Mouse (Mus musculus): ENCODE data around the gene Dclk2. TPM values are rescaled to one million over a fixed set of nuclear protein-coding genes. Genes with fewer than 3 reads are reported as not detected.

The Dclk2 gene
- polyA plus RNA-seq, 1 experiment = 8.3 TPM

- H3K27ac ChIP-seq (ENCODE audit: insufficient read depth, low read length) = no peak overlapping the region
Observed at GRCm38 (mm10) chr3:86834341-86834740, 86.3 kb downstream of the Dclk2 start.

GRCm38 (mm10) chr3:86832591-86833267 lies 87.9 kb downstream of the Dclk2 start:
- Histone ChIP-seq H3K4me1 (ENCODE audit: control insufficient read depth, insufficient read depth, low read length) (no peaks in the 10 kb centered on the region), H3K4me3 (ENCODE audit: insufficient read depth, low read length) (no peak overlapping the region), H3K27ac (ENCODE audit: insufficient read depth, low read length) (no peak overlapping the region)
- TF ChIP-seq POLR2A (IDR thresholded peaks at IDR 0.05; ENCODE audit: low read depth, low read length) = no peak
- no peak for TF ChIP-seq CTCF (IDR thresholded peaks at IDR 0.05; ENCODE audit: borderline replicate concordance, insufficient read depth, low read length)

More at GRCm38 (mm10) chr3:86834341-86834740, 86.3 kb downstream of the Dclk2 start:
- Histone ChIP-seq H3K4me3 (ENCODE audit: insufficient read depth, low read length) (no peak overlapping the region), H3K4me1 (ENCODE audit: control insufficient read depth, insufficient read depth, low read length) (0 out of 2 replicates have a peak, but pooled peaks cover 2% of the 10 kb centered on the region)
- TF ChIP-seq CTCF (IDR thresholded peaks at IDR 0.05; ENCODE audit: borderline replicate concordance, insufficient read depth, low read length) (no peak), POLR2A (IDR thresholded peaks at IDR 0.05; ENCODE audit: low read depth, low read length) (no peak)

GRCm38 (mm10) chr3:86832115-86832514 lies 88.5 kb downstream of the Dclk2 start:
- no peak for TF ChIP-seq POLR2A (IDR thresholded peaks at IDR 0.05; ENCODE audit: low read depth, low read length)
- Histone ChIP-seq H3K4me3 (ENCODE audit: insufficient read depth, low read length) (no peak overlapping the region), H3K27ac (ENCODE audit: insufficient read depth, low read length) (no peak overlapping the region), H3K4me1 (ENCODE audit: control insufficient read depth, insufficient read depth, low read length) (no peaks in the 10 kb centered on the region)

- Histone ChIP-seq H3K4me3 (ENCODE audit: insufficient read depth, low read length) (no peak overlapping the region), H3K27ac (ENCODE audit: insufficient read depth, low read length) (no peak overlapping the region), H3K4me1 (ENCODE audit: control insufficient read depth, insufficient read depth, low read length) (no peaks in the 10 kb centered on the region)
- no peak for TF ChIP-seq POLR2A (IDR thresholded peaks at IDR 0.05; ENCODE audit: low read depth, low read length)
- no peak for TF ChIP-seq CTCF (IDR thresholded peaks at IDR 0.05; ENCODE audit: borderline replicate concordance, insufficient read depth, low read length)
Observed at GRCm38 (mm10) chr3:86827506-86827905, 93.1 kb downstream of the Dclk2 start.

GRCm38 (mm10) chr3:86821383-86821782 lies 99.3 kb downstream of the Dclk2 start:
- Histone ChIP-seq H3K4me3 (ENCODE audit: insufficient read depth, low read length) (no peak overlapping the region), H3K27ac (ENCODE audit: insufficient read depth, low read length) (no peak overlapping the region), H3K4me1 (ENCODE audit: control insufficient read depth, insufficient read depth, low read length) (no peaks in the 10 kb centered on the region)
- TF ChIP-seq POLR2A (IDR thresholded peaks at IDR 0.05; ENCODE audit: low read depth, low read length) (no peak), CTCF (IDR thresholded peaks at IDR 0.05; ENCODE audit: borderline replicate concordance, insufficient read depth, low read length) (no peak)

GRCm38 (mm10) chr3:86820344-86820743 lies 100.3 kb downstream of the Dclk2 start:
- TF ChIP-seq CTCF (IDR thresholded peaks at IDR 0.05; ENCODE audit: borderline replicate concordance, insufficient read depth, low read length) = no peak
- TF ChIP-seq POLR2A (IDR thresholded peaks at IDR 0.05; ENCODE audit: low read depth, low read length) = no peak
- Histone ChIP-seq H3K27ac (ENCODE audit: insufficient read depth, low read length) (no peak overlapping the region), H3K4me1 (ENCODE audit: control insufficient read depth, insufficient read depth, low read length) (no peaks in the 10 kb centered on the region), H3K4me3 (ENCODE audit: insufficient read depth, low read length) (no peak overlapping the region)

GRCm38 (mm10) chr3:86819372-86819771 lies 101.3 kb downstream of the Dclk2 start:
- Histone ChIP-seq H3K27ac (ENCODE audit: insufficient read depth, low read length) (no peak overlapping the region), H3K4me1 (ENCODE audit: control insufficient read depth, insufficient read depth, low read length) (no peaks in the 10 kb centered on the region), H3K4me3 (ENCODE audit: insufficient read depth, low read length) (no peak overlapping the region)
- TF ChIP-seq CTCF (IDR thresholded peaks at IDR 0.05; ENCODE audit: borderline replicate concordance, insufficient read depth, low read length) (no peak), POLR2A (IDR thresholded peaks at IDR 0.05; ENCODE audit: low read depth, low read length) (no peak)

- TF ChIP-seq CTCF (IDR thresholded peaks at IDR 0.05; ENCODE audit: borderline replicate concordance, insufficient read depth, low read length) (no peak), POLR2A (IDR thresholded peaks at IDR 0.05; ENCODE audit: low read depth, low read length) (no peak)
Observed at GRCm38 (mm10) chr3:86818001-86818585, 102.6 kb downstream of the Dclk2 start.

GRCm38 (mm10) chr3:86812689-86813088 lies 108.0 kb downstream of the Dclk2 start:
- TF ChIP-seq POLR2A (IDR thresholded peaks at IDR 0.05; ENCODE audit: low read depth, low read length) = no peak
- peak; percentile 88 for TF ChIP-seq CTCF (IDR thresholded peaks at IDR 0.05; ENCODE audit: borderline replicate concordance, insufficient read depth, low read length)
- H3K4me1 ChIP-seq (ENCODE audit: control insufficient read depth, insufficient read depth, low read length) = peaks cover 5% of the 10 kb centered on the region
- H3K4me3 ChIP-seq (ENCODE audit: insufficient read depth, low read length) = no peak overlapping the region
- H3K27ac ChIP-seq (ENCODE audit: insufficient read depth, low read length) = no peak overlapping the region

More at GRCm38 (mm10) chr3:86818001-86818585, 102.6 kb downstream of the Dclk2 start:
- Histone ChIP-seq H3K4me3 (ENCODE audit: insufficient read depth, low read length) (no peak overlapping the region), H3K27ac (ENCODE audit: insufficient read depth, low read length) (no peak overlapping the region), H3K4me1 (ENCODE audit: control insufficient read depth, insufficient read depth, low read length) (no peaks in the 10 kb centered on the region)

GRCm38 (mm10) chr3:86810908-86811307 lies 109.7 kb downstream of the Dclk2 start:
- TF ChIP-seq POLR2A (IDR thresholded peaks at IDR 0.05; ENCODE audit: low read depth, low read length) = no peak
- TF ChIP-seq CTCF (IDR thresholded peaks at IDR 0.05; ENCODE audit: borderline replicate concordance, insufficient read depth, low read length) = no peak
- Histone ChIP-seq H3K27ac (ENCODE audit: insufficient read depth, low read length) (no peak overlapping the region), H3K4me3 (ENCODE audit: insufficient read depth, low read length) (no peak overlapping the region), H3K4me1 (ENCODE audit: control insufficient read depth, insufficient read depth, low read length) (peaks cover 5% of the 10 kb centered on the region)
